Mouse (Mus musculus) CH12.LX (cell line): ENCODE results near the gene Arhgap35. TPM values are rescaled to one million over a fixed set of nuclear protein-coding genes. Genes with fewer than 3 reads are reported as not detected.

Experiments used
- DNase-seq: peaks from one replicate; pipeline ENCODE4 v3.0.0-alpha.2; 2013; ENCODE audit errors: extremely low read depth
- H3K27ac ChIP-seq: 2 replicates; pipeline ENCODE4 v1.5.1; 2012; ENCODE audit warnings: low read depth, mild to moderate bottlenecking, control low read depth, moderate library complexity; ENCODE audit not compliant: insufficient read depth
- H3K27me3 ChIP-seq: replicated peaks from 2 replicates; pipeline ENCODE3; 2012; ENCODE audit warnings: inconsistent platforms
- H3K36me3 ChIP-seq, 2 experiments: replicated peaks in 1 of 2; 2 replicates each; pipeline versions ENCODE3 to v1.6.1; 2012; ENCODE audit warnings: inconsistent platforms in 1 of 2, low read length in 1 of 2, mild to moderate bottlenecking in 1 of 2, mixed read lengths in 1 of 2, moderate library complexity in 1 of 2; ENCODE audit not compliant: control insufficient read depth in 1 of 2, insufficient read depth in 1 of 2
- H3K4me1 ChIP-seq, 2 experiments: 2 replicates each; pipeline ENCODE4 v1.6.1; 2012; ENCODE audit warnings: inconsistent platforms in 1 of 2, moderate library complexity in 1 of 2; ENCODE audit not compliant: insufficient read depth in 2 of 2, control insufficient read depth in 1 of 2
- H3K4me2 ChIP-seq: 2 replicates; pipeline ENCODE4 v1.6.1; 2012; ENCODE audit warnings: low read depth, mild to moderate bottlenecking, control low read depth; ENCODE audit not compliant: poor library complexity, insufficient read depth, severe bottlenecking
- H3K4me3 ChIP-seq, 3 experiments: fragments of 150-350 bp in 1 of 3; sonication (generic) in 1 of 3; replicated peaks in 1 of 3; 2 replicates each; pipeline versions ENCODE3 to v1.5.1; 2011 to 2012; ENCODE audit warnings: low read depth in 2 of 3, low read length in 2 of 3, mild to moderate bottlenecking in 2 of 3, moderate library complexity in 2 of 3, control low read depth in 1 of 3, improper control_type of control experiment in 1 of 3, inconsistent platforms in 1 of 3, mixed read lengths in 1 of 3; ENCODE audit not compliant: poor library complexity in 1 of 3
- H3K79me2 ChIP-seq: replicated peaks from 2 replicates; pipeline ENCODE4 v1.6.1; 2012; ENCODE audit warnings: mild to moderate bottlenecking, moderate library complexity; ENCODE audit not compliant: control insufficient read depth, poor library complexity, insufficient read depth, severe bottlenecking; ENCODE audit errors: extremely low read depth
- H3K9ac ChIP-seq: 2 replicates; pipeline ENCODE4 v1.6.1; 2012; ENCODE audit warnings: low read depth, mild to moderate bottlenecking, control low read depth, moderate library complexity; ENCODE audit not compliant: insufficient read depth
- H3K9me3 ChIP-seq: replicated peaks from 2 replicates; pipeline ENCODE3; 2012; ENCODE audit warnings: low read length, inconsistent platforms, mixed read lengths
- BHLHE40 ChIP-seq: IDR thresholded peaks from 2 replicates; pipeline ENCODE4 v1.6.1; 2011; ENCODE audit warnings: mild to moderate bottlenecking, low read depth, low read length, improper control_type of control experiment
- CHD2 ChIP-seq: IDR thresholded peaks from 2 replicates; pipeline ENCODE4 v1.6.1; 2011; ENCODE audit warnings: low read length, improper control_type of control experiment
- CTCF ChIP-seq, 2 experiments: IDR thresholded peaks in 1 of 2; conservative IDR thresholded peaks in 1 of 2; 2 replicates each; pipeline ENCODE4 v1.5.1; 2011 to 2012; ENCODE audit warnings: low read depth in 2 of 2, low read length in 2 of 2, improper control_type of control experiment in 1 of 2, inconsistent platforms in 1 of 2, mild to moderate bottlenecking in 1 of 2, moderate library complexity in 1 of 2
- ELF1 ChIP-seq: IDR thresholded peaks from 2 replicates; pipeline ENCODE4 v1.6.1; 2014; ENCODE audit warnings: low read depth, mild to moderate bottlenecking, inconsistent platforms, low read length, improper control_type of control experiment
- EP300 ChIP-seq: IDR thresholded peaks from 2 replicates; pipeline ENCODE4 v1.6.1; 2011; ENCODE audit warnings: low read length, improper control_type of control experiment
- IRF4 ChIP-seq: IDR thresholded peaks from 2 replicates; pipeline ENCODE4 v1.6.1; 2014; ENCODE audit warnings: low read depth, mild to moderate bottlenecking, inconsistent platforms, low read length, improper control_type of control experiment
- JUND ChIP-seq: conservative IDR thresholded peaks from 2 replicates; pipeline ENCODE4 v1.6.1; 2011; ENCODE audit warnings: low read depth, low read length, improper control_type of control experiment
- KAT2A ChIP-seq: IDR thresholded peaks from 2 replicates; pipeline ENCODE4 v1.6.1; 2012; ENCODE audit warnings: low read length, improper control_type of control experiment, inconsistent platforms; ENCODE audit not compliant: insufficient replicate concordance
- MAFK ChIP-seq: IDR thresholded peaks from 2 replicates; pipeline ENCODE4 v1.6.1; 2011; ENCODE audit warnings: low read length, improper control_type of control experiment; ENCODE audit not compliant: insufficient replicate concordance
- MAZ ChIP-seq: IDR thresholded peaks from 2 replicates; pipeline ENCODE4 v1.6.1; 2012; ENCODE audit warnings: low read depth, mild to moderate bottlenecking, inconsistent platforms, low read length, improper control_type of control experiment, moderate library complexity
- MXI1 ChIP-seq: IDR thresholded peaks from 2 replicates; pipeline ENCODE4 v1.6.1; 2011; ENCODE audit warnings: mild to moderate bottlenecking, low read depth, low read length, improper control_type of control experiment
- NELFE ChIP-seq: IDR thresholded peaks from 2 replicates; pipeline ENCODE4 v1.6.1; 2011; ENCODE audit warnings: low read depth, low read length, improper control_type of control experiment
- POLR2A ChIP-seq: IDR thresholded peaks from 2 replicates; pipeline ENCODE4 v1.6.1; 2011; ENCODE audit warnings: low read depth, mild to moderate bottlenecking, improper control_type of control experiment, low read length
- SMC3 ChIP-seq: IDR thresholded peaks from 2 replicates; pipeline ENCODE4 v1.6.1; 2011; ENCODE audit warnings: low read depth, low read length, improper control_type of control experiment
- TCF12 ChIP-seq: IDR thresholded peaks from 2 replicates; pipeline ENCODE4 v1.6.1; 2014; ENCODE audit warnings: low read depth, mild to moderate bottlenecking, inconsistent platforms, low read length, improper control_type of control experiment
- ZC3H11A ChIP-seq: IDR thresholded peaks from 2 replicates; pipeline ENCODE4 v1.6.1; 2012; ENCODE audit warnings: low read depth, mild to moderate bottlenecking, inconsistent platforms, low read length, improper control_type of control experiment
- ZMIZ1 ChIP-seq: IDR thresholded peaks from 2 replicates; pipeline ENCODE4 v1.6.1; 2012; ENCODE audit warnings: low read depth, mild to moderate bottlenecking, inconsistent platforms, low read length, improper control_type of control experiment
- dilution Hi-C: fragments of 300-500 bp; cut with MboI; formaldehyde crosslinking; loops from 2 replicates; pipeline ENCODE4 v1.14.3; 2020; ENCODE audit warnings: low sequenced_read_pairs; ENCODE audit not compliant: extremely low pct_unique_long_range_greater_than_20kb, extremely low pct_ligation_motif_present
- in situ Hi-C: fragments of 300-500 bp; cut with MboI; formaldehyde crosslinking; loops from 3 replicates; pipeline ENCODE4 v1.14.3; 2019; ENCODE audit warnings: low sequenced_read_pairs, low pct_ligation_motif_present, low pct_unique_long_range_greater_than_20kb, mixed read lengths
- polyA plus RNA-seq: library from polyadenylated mRNA; unstranded; fragments of >175 nt; gene quantifications from 2 replicates; pipeline ENCODE4 v1.2.1, GENCODE M21; 2012; ENCODE audit warnings: low read depth; ENCODE audit not compliant: insufficient read length
- total RNA-seq, 2 experiments: library from RNA; depleted of rRNA; stranded (reverse); fragments of 300-350 nt in 1 of 2; fragments of >200 nt in 1 of 2; gene quantifications; 2 replicates each; pipeline ENCODE4 v1.2.3; 2012 to 2014

Gene Arhgap35
- total and polyA plus RNA-seq, 3 experiments: 3.0 to 7.2 (median 5.3) TPM

DNA sequence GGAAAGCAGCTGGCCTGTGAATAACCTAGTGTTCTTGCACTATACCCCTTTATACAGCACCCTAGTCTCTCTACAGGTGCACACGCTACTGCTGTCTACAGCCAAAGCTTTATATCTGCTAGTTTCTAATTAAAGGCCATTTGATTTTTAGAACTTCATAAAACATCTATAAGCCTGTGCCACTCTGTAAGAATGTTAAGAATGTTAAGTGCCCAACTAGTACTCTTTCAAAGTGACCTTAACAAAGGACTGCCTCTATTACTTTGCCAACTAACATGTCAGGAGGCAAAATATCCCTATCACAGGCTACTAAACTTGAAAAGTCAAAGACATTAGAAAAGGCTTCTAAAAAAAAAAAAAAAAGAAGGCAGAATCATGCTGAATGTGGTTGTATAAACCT lies 31.0 kb downstream of the Arhgap35 start:
- DNase-seq: no peak
- H3K9me3 ChIP-seq: no peaks in the 10 kb centered on the region
- no peak overlapping the region for H3K4me3 ChIP-seq
- no peak overlapping the region for H3K9ac ChIP-seq
- in situ Hi-C loops: no loop called here
- no peak for TF ChIP-seq MAZ
- no peak for TF ChIP-seq IRF4
- TF ChIP-seq ZMIZ1: no peak
- no peak for TF ChIP-seq TCF12
- peaks cover 0 to 7% of the 10 kb centered on the region in 2 experiments; a peak in 1 of 4 replicates for H3K4me1 ChIP-seq
- H3K4me2 ChIP-seq: no peak overlapping the region
- H3K27me3 ChIP-seq: no peaks in the 10 kb centered on the region
- peaks cover 0 to 45% of the 10 kb centered on the region in 2 experiments for H3K36me3 ChIP-seq
- no peak overlapping the region for H3K27ac ChIP-seq
- dilution Hi-C loops: no loop called here
- no peaks in the 10 kb centered on the region; the same call in 1 of the 2 replicates for H3K79me2 ChIP-seq

- Histone ChIP-seq H3K27ac (no peak overlapping the region), H3K79me2 (no peaks in the 10 kb centered on the region; the same call in 1 of the 2 replicates), H3K9me3 (no peaks in the 10 kb centered on the region), H3K27me3 (no peaks in the 10 kb centered on the region), H3K4me2 (no peak overlapping the region), H3K4me3 (no peak overlapping the region), H3K4me1 (peaks cover 0 to 7% of the 10 kb centered on the region in 2 experiments; a peak in 1 of 4 replicates), H3K36me3 (peaks cover 4 to 46% of the 10 kb centered on the region in 2 experiments), H3K9ac (no peak overlapping the region)
- dilution Hi-C loops (no loop called here), in situ Hi-C loops (no loop called here)
- no peak for TF ChIP-seq ZC3H11A
- TF ChIP-seq MAFK: no peak
- no peak for TF ChIP-seq EP300
- no peak for TF ChIP-seq NELFE
- no peak for TF ChIP-seq CTCF (conservative IDR thresholded peaks at IDR 0.05 in 1 of 2, IDR thresholded peaks at IDR 0.05 in 1 of 2; ENCODE audit: low read depth in 2 of 2, low read length in 2 of 2)
- no peak for TF ChIP-seq MAZ
- no peak for TF ChIP-seq IRF4
- TF ChIP-seq TCF12: no peak
- no peak for TF ChIP-seq ELF1
- no peak for TF ChIP-seq SMC3
- no peak for TF ChIP-seq JUND
- no peak for DNase-seq
These were observed 32.5 kb downstream of the Arhgap35 start for GRCm38 (mm10) chr7:16582299-16582698.

GRCm38 (mm10) chr7:16581276-16582100 lies 33.3 kb downstream of the Arhgap35 start:
- dilution Hi-C loops (no loop called here), in situ Hi-C loops (no loop called here)
- Histone ChIP-seq H3K4me1 (peaks cover 0 to 7% of the 10 kb centered on the region in 2 experiments; a peak in 1 of 4 replicates), H3K79me2 (no peaks in the 10 kb centered on the region; the same call in 1 of the 2 replicates), H3K4me2 (no peak overlapping the region), H3K4me3 (no peak overlapping the region), H3K36me3 (peaks cover 4 to 45% of the 10 kb centered on the region in 2 experiments), H3K27me3 (no peaks in the 10 kb centered on the region), H3K9ac (no peak overlapping the region), H3K27ac (no peak overlapping the region), H3K9me3 (no peaks in the 10 kb centered on the region)
- TF ChIP-seq ZMIZ1 (no peak), JUND (no peak), TCF12 (no peak), ZC3H11A (no peak), MXI1 (no peak), MAFK (no peak), CHD2 (no peak), BHLHE40 (no peak), POLR2A (no peak), KAT2A (no peak)
- no peak for DNase-seq
